Mouse (Mus musculus): ENCODE results near the gene Olfr299.

Olfr299 gene

GRCm38 (mm10) chr7:86459621-86460020, at the start of gene Olfr299:
Olfr299 (plus strand) TSS chr7:86459921.
- DNase-seq (ENCODE audit: low spot score in 2 of 2), result no peak

DNA sequence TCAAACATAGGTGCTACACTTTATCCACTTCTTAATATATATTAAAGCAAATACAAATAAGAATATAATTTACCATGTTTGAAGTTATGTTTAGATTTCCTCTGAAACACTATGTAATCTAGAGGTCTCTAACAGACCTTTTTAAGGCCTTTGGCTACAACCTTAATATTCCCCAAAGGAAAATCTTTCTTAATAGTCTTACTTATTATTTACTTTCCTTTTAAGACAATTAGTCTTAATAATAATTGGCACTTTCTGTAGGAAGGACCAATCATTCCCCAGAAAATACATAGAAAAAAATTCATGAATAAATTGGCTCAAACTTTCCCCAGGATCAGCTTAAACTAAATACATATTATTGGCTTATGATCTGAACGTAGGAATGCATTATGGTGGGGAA, 32.7 kb downstream of the Olfr299 start, which contains the start of gene Olfr298:
Gene Olfr298 (minus strand): TSS at position 101 of the 400 bp plus-strand sequence.
- no peak for DNase-seq (ENCODE audit: low spot score in 2 of 2)

All from spleen, postnatal 14 days (tissue).